Mouse (Mus musculus) ES-E14 (cell line): ENCODE data around the gene Ctrb1.

Source experiments
- HCFC1 ChIP-seq: IDR thresholded peaks from 2 replicates; pipeline ENCODE4 v1.6.1; 2012; ENCODE audit warnings: low read length, inconsistent platforms, borderline replicate concordance; ENCODE audit not compliant: insufficient read depth
- ZC3H11A ChIP-seq: IDR thresholded peaks from 2 replicates; pipeline ENCODE4 v1.6.1; 2012; ENCODE audit warnings: low read depth, mild to moderate bottlenecking, inconsistent platforms, low read length, borderline replicate concordance
- ZNF384 ChIP-seq: IDR thresholded peaks from 2 replicates; pipeline ENCODE4 v1.6.1; 2012; ENCODE audit warnings: low read depth, low read length, inconsistent platforms

GRCm38 (mm10) chr8:111697655-111698054, 6.8 kb upstream of the Ctrb1 start:
- TF ChIP-seq ZC3H11A = no peak
- TF ChIP-seq ZNF384 = no peak
- no peak for TF ChIP-seq HCFC1
